Mouse (Mus musculus): ENCODE measurements around the gene Isca1.
"Not testable (repeated sequence)": the region's sequence is repeated elsewhere in the genome, so short reads cannot be mapped to it uniquely, and the experiment has no call there.

Isca1 gene

GRCm38 (mm10) chr13:59769296-59770163, at the start of gene Isca1:
Gene Isca1 (minus strand): TSS chr13:59769810.
- DNase-seq (ENCODE audit: low spot score): peak; percentile 96

GRCm38 (mm10) chr13:59817352-59817751, 47.7 kb upstream of the Isca1 start:
- DNase-seq (ENCODE audit: low spot score): no peak

- DNase-seq (ENCODE audit: low spot score): no peak
Observed at GRCm38 (mm10) chr13:59814109-59814591, 44.5 kb upstream of the Isca1 start.

GRCm38 (mm10) chr13:59811581-59811980, 42.0 kb upstream of the Isca1 start:
- no peak for DNase-seq (ENCODE audit: low spot score)

- peak; percentile 80 for DNase-seq (ENCODE audit: low spot score)
Observed at GRCm38 (mm10) chr13:59801000-59801399, 31.4 kb upstream of the Isca1 start.

- DNase-seq (ENCODE audit: low spot score): no peak
Observed at GRCm38 (mm10) chr13:59800077-59800476, 30.5 kb upstream of the Isca1 start.

GRCm38 (mm10) chr13:59798306-59798705, 28.7 kb upstream of the Isca1 start:
- no peak for DNase-seq (ENCODE audit: low spot score)

GRCm38 (mm10) chr13:59796466-59796848, 26.8 kb upstream of the Isca1 start:
- no peak for DNase-seq (ENCODE audit: low spot score)

- DNase-seq (ENCODE audit: low spot score): no peak
Observed at GRCm38 (mm10) chr13:59795807-59796465, 26.3 kb upstream of the Isca1 start.

GRCm38 (mm10) chr13:59794786-59795185, 25.2 kb upstream of the Isca1 start:
- DNase-seq (ENCODE audit: low spot score): no peak

GRCm38 (mm10) chr13:59782145-59782544, 12.5 kb upstream of the Isca1 start, which contains the start of gene Gm49354:
Gene Gm49354 (minus strand): TSS chr13:59782245.
- DNase-seq (ENCODE audit: low spot score): no peak

GRCm38 (mm10) chr13:59779744-59780264, 10.2 kb upstream of the Isca1 start:
- DNase-seq (ENCODE audit: low spot score): not testable (repeated sequence)

GRCm38 (mm10) chr13:59779213-59779612, 9.6 kb upstream of the Isca1 start:
- DNase-seq (ENCODE audit: low spot score): peak; percentile 49

- DNase-seq (ENCODE audit: low spot score): peak; percentile 86
Observed at GRCm38 (mm10) chr13:59775168-59775567, 5.6 kb upstream of the Isca1 start.

- DNase-seq (ENCODE audit: low spot score): peak; percentile 89
Observed at GRCm38 (mm10) chr13:59771257-59771656, 1.6 kb upstream of the Isca1 start.

- peak; percentile 40 for DNase-seq (ENCODE audit: low spot score)
Observed at GRCm38 (mm10) chr13:59770847-59771246, 1.2 kb upstream of the Isca1 start.

- DNase-seq (ENCODE audit: low spot score): peak; percentile 81
Observed at GRCm38 (mm10) chr13:59770164-59770562, 553 bp upstream of the Isca1 start.

- DNase-seq (ENCODE audit: low spot score): peak; percentile 41
Observed at GRCm38 (mm10) chr13:59768531-59768930, 1.1 kb downstream of the Isca1 start.

GRCm38 (mm10) chr13:59766786-59767515, 2.7 kb downstream of the Isca1 start:
- no peak for DNase-seq (ENCODE audit: low spot score)

GRCm38 (mm10) chr13:59762791-59763190, 6.8 kb downstream of the Isca1 start:
- no peak for DNase-seq (ENCODE audit: low spot score)

GRCm38 (mm10) chr13:59756906-59757305, 12.7 kb downstream of the Isca1 start:
- no peak for DNase-seq (ENCODE audit: low spot score)

GRCm38 (mm10) chr13:59750310-59750709, 19.3 kb downstream of the Isca1 start:
- no peak for DNase-seq (ENCODE audit: low spot score)

Measured in adipocyte (in vitro differentiated cells).